Mouse (Mus musculus) CH12.LX (cell line): ENCODE results near the gene Vps4a. TPM values are rescaled to one million over a fixed set of nuclear protein-coding genes. Genes with fewer than 3 reads are reported as not detected.

Experiments used
- DNase-seq: peaks from one replicate; pipeline ENCODE4 v3.0.0-alpha.2; 2013; ENCODE audit errors: extremely low read depth
- H3K27ac ChIP-seq: 2 replicates; pipeline ENCODE4 v1.5.1; 2012; ENCODE audit warnings: low read depth, mild to moderate bottlenecking, control low read depth, moderate library complexity; ENCODE audit not compliant: insufficient read depth
- H3K27me3 ChIP-seq: replicated peaks from 2 replicates; pipeline ENCODE3; 2012; ENCODE audit warnings: inconsistent platforms
- H3K36me3 ChIP-seq, 2 experiments: replicated peaks in 1 of 2; 2 replicates each; pipeline versions ENCODE3 to v1.6.1; 2012; ENCODE audit warnings: inconsistent platforms in 1 of 2, low read length in 1 of 2, mild to moderate bottlenecking in 1 of 2, mixed read lengths in 1 of 2, moderate library complexity in 1 of 2; ENCODE audit not compliant: control insufficient read depth in 1 of 2, insufficient read depth in 1 of 2
- H3K4me1 ChIP-seq, 2 experiments: 2 replicates each; pipeline ENCODE4 v1.6.1; 2012; ENCODE audit warnings: inconsistent platforms in 1 of 2, moderate library complexity in 1 of 2; ENCODE audit not compliant: insufficient read depth in 2 of 2, control insufficient read depth in 1 of 2
- H3K4me2 ChIP-seq: 2 replicates; pipeline ENCODE4 v1.6.1; 2012; ENCODE audit warnings: low read depth, mild to moderate bottlenecking, control low read depth; ENCODE audit not compliant: poor library complexity, insufficient read depth, severe bottlenecking
- H3K4me3 ChIP-seq, 3 experiments: fragments of 150-350 bp in 1 of 3; sonication (generic) in 1 of 3; replicated peaks in 1 of 3; 2 replicates each; pipeline versions ENCODE3 to v1.5.1; 2011 to 2012; ENCODE audit warnings: low read depth in 2 of 3, low read length in 2 of 3, mild to moderate bottlenecking in 2 of 3, moderate library complexity in 2 of 3, control low read depth in 1 of 3, improper control_type of control experiment in 1 of 3, inconsistent platforms in 1 of 3, mixed read lengths in 1 of 3; ENCODE audit not compliant: poor library complexity in 1 of 3
- H3K79me2 ChIP-seq: replicated peaks from 2 replicates; pipeline ENCODE4 v1.6.1; 2012; ENCODE audit warnings: mild to moderate bottlenecking, moderate library complexity; ENCODE audit not compliant: control insufficient read depth, poor library complexity, insufficient read depth, severe bottlenecking; ENCODE audit errors: extremely low read depth
- H3K9ac ChIP-seq: 2 replicates; pipeline ENCODE4 v1.6.1; 2012; ENCODE audit warnings: low read depth, mild to moderate bottlenecking, control low read depth, moderate library complexity; ENCODE audit not compliant: insufficient read depth
- H3K9me3 ChIP-seq: replicated peaks from 2 replicates; pipeline ENCODE3; 2012; ENCODE audit warnings: low read length, inconsistent platforms, mixed read lengths
- BHLHE40 ChIP-seq: IDR thresholded peaks from 2 replicates; pipeline ENCODE4 v1.6.1; 2011; ENCODE audit warnings: mild to moderate bottlenecking, low read depth, low read length, improper control_type of control experiment
- CHD1 ChIP-seq: IDR thresholded peaks from 2 replicates; pipeline ENCODE4 v1.6.1; 2012; ENCODE audit warnings: low read depth, low read length, improper control_type of control experiment, inconsistent platforms
- E2F4 ChIP-seq: IDR thresholded peaks from 2 replicates; pipeline ENCODE4 v1.6.1; 2011; ENCODE audit warnings: low read depth, low read length, improper control_type of control experiment; ENCODE audit not compliant: insufficient replicate concordance
- ELF1 ChIP-seq: IDR thresholded peaks from 2 replicates; pipeline ENCODE4 v1.6.1; 2014; ENCODE audit warnings: low read depth, mild to moderate bottlenecking, inconsistent platforms, low read length, improper control_type of control experiment
- EP300 ChIP-seq: IDR thresholded peaks from 2 replicates; pipeline ENCODE4 v1.6.1; 2011; ENCODE audit warnings: low read length, improper control_type of control experiment
- ETS1 ChIP-seq: conservative IDR thresholded peaks from 2 replicates; pipeline ENCODE4 v1.6.1; 2012; ENCODE audit warnings: low read depth, mild to moderate bottlenecking, inconsistent platforms, low read length, improper control_type of control experiment, moderate library complexity
- GABPA ChIP-seq: IDR thresholded peaks from 2 replicates; pipeline ENCODE4 v1.6.1; 2012; ENCODE audit warnings: low read depth, low read length, improper control_type of control experiment, inconsistent platforms; ENCODE audit not compliant: insufficient replicate concordance
- HCFC1 ChIP-seq: IDR thresholded peaks from 2 replicates; pipeline ENCODE4 v1.6.1; 2012; ENCODE audit warnings: low read depth, mild to moderate bottlenecking, inconsistent platforms, low read length, improper control_type of control experiment
- IRF4 ChIP-seq: IDR thresholded peaks from 2 replicates; pipeline ENCODE4 v1.6.1; 2014; ENCODE audit warnings: low read depth, mild to moderate bottlenecking, inconsistent platforms, low read length, improper control_type of control experiment
- JUN ChIP-seq: IDR thresholded peaks from 2 replicates; pipeline ENCODE4 v1.6.1; 2011; ENCODE audit warnings: low read depth, mild to moderate bottlenecking, low read length, improper control_type of control experiment, moderate library complexity; ENCODE audit not compliant: insufficient read depth
- JUND ChIP-seq: conservative IDR thresholded peaks from 2 replicates; pipeline ENCODE4 v1.6.1; 2011; ENCODE audit warnings: low read depth, low read length, improper control_type of control experiment
- KAT2A ChIP-seq: IDR thresholded peaks from 2 replicates; pipeline ENCODE4 v1.6.1; 2012; ENCODE audit warnings: low read length, improper control_type of control experiment, inconsistent platforms; ENCODE audit not compliant: insufficient replicate concordance
- MAFK ChIP-seq: IDR thresholded peaks from 2 replicates; pipeline ENCODE4 v1.6.1; 2011; ENCODE audit warnings: low read length, improper control_type of control experiment; ENCODE audit not compliant: insufficient replicate concordance
- MAX ChIP-seq: IDR thresholded peaks from 2 replicates; pipeline ENCODE4 v1.6.1; 2011; ENCODE audit warnings: low read length, improper control_type of control experiment
- MEF2A ChIP-seq: IDR thresholded peaks from 2 replicates; pipeline ENCODE4 v1.6.1; 2014; ENCODE audit warnings: low read depth, mild to moderate bottlenecking, inconsistent platforms, low read length, improper control_type of control experiment, borderline replicate concordance
- MXI1 ChIP-seq: IDR thresholded peaks from 2 replicates; pipeline ENCODE4 v1.6.1; 2011; ENCODE audit warnings: mild to moderate bottlenecking, low read depth, low read length, improper control_type of control experiment
- MYC ChIP-seq: IDR thresholded peaks from 2 replicates; pipeline ENCODE4 v1.6.1; 2011; ENCODE audit warnings: low read depth, mild to moderate bottlenecking, improper control_type of control experiment, low read length
- NRF1 ChIP-seq: IDR thresholded peaks from 2 replicates; pipeline ENCODE4 v1.6.1; 2014; ENCODE audit warnings: low read depth, mild to moderate bottlenecking, inconsistent platforms, low read length, improper control_type of control experiment, moderate library complexity
- POLR2A ChIP-seq: IDR thresholded peaks from 2 replicates; pipeline ENCODE4 v1.6.1; 2011; ENCODE audit warnings: low read depth, mild to moderate bottlenecking, improper control_type of control experiment, low read length
- POLR2AphosphoS2 ChIP-seq: IDR thresholded peaks from 2 replicates; pipeline ENCODE4 v1.6.1; 2011; ENCODE audit warnings: low read depth, low read length, improper control_type of control experiment
- RAD21 ChIP-seq: IDR thresholded peaks from 2 replicates; pipeline ENCODE4 v1.6.1; 2011; ENCODE audit warnings: low read depth, mild to moderate bottlenecking, low read length, improper control_type of control experiment, moderate library complexity
- RCOR1 ChIP-seq: conservative IDR thresholded peaks from 2 replicates; pipeline ENCODE4 v1.6.1; 2012; ENCODE audit warnings: low read depth, mild to moderate bottlenecking, inconsistent platforms, low read length, improper control_type of control experiment
- SMC3 ChIP-seq: IDR thresholded peaks from 2 replicates; pipeline ENCODE4 v1.6.1; 2011; ENCODE audit warnings: low read depth, low read length, improper control_type of control experiment
- TBP ChIP-seq: conservative IDR thresholded peaks from 2 replicates; pipeline ENCODE4 v1.6.1; 2011; ENCODE audit warnings: low read depth, low read length, improper control_type of control experiment
- TCF12 ChIP-seq: IDR thresholded peaks from 2 replicates; pipeline ENCODE4 v1.6.1; 2014; ENCODE audit warnings: low read depth, mild to moderate bottlenecking, inconsistent platforms, low read length, improper control_type of control experiment
- UBTF ChIP-seq: IDR thresholded peaks from 2 replicates; pipeline ENCODE4 v1.6.1; 2012; ENCODE audit warnings: low read depth, mild to moderate bottlenecking, inconsistent platforms, low read length, improper control_type of control experiment, moderate library complexity
- USF1 ChIP-seq: IDR thresholded peaks from 2 replicates; pipeline ENCODE4 v1.6.1; 2014; ENCODE audit warnings: low read depth, mild to moderate bottlenecking, inconsistent platforms, low read length, improper control_type of control experiment
- USF2 ChIP-seq: conservative IDR thresholded peaks from 2 replicates; pipeline ENCODE4 v1.6.1; 2011; ENCODE audit warnings: low read depth, low read length, improper control_type of control experiment
- ZC3H11A ChIP-seq: IDR thresholded peaks from 2 replicates; pipeline ENCODE4 v1.6.1; 2012; ENCODE audit warnings: low read depth, mild to moderate bottlenecking, inconsistent platforms, low read length, improper control_type of control experiment
- ZKSCAN1 ChIP-seq: IDR thresholded peaks from 2 replicates; pipeline ENCODE4 v1.6.1; 2012; ENCODE audit warnings: low read depth, inconsistent platforms, low read length, improper control_type of control experiment, borderline replicate concordance
- ZMIZ1 ChIP-seq: IDR thresholded peaks from 2 replicates; pipeline ENCODE4 v1.6.1; 2012; ENCODE audit warnings: low read depth, mild to moderate bottlenecking, inconsistent platforms, low read length, improper control_type of control experiment
- ZNF384 ChIP-seq: IDR thresholded peaks from 2 replicates; pipeline ENCODE4 v1.6.1; 2012; ENCODE audit warnings: low read depth, low read length, improper control_type of control experiment, inconsistent platforms
- dilution Hi-C: fragments of 300-500 bp; cut with MboI; formaldehyde crosslinking; loops from 2 replicates; pipeline ENCODE4 v1.14.3; 2020; ENCODE audit warnings: low sequenced_read_pairs; ENCODE audit not compliant: extremely low pct_unique_long_range_greater_than_20kb, extremely low pct_ligation_motif_present
- in situ Hi-C: fragments of 300-500 bp; cut with MboI; formaldehyde crosslinking; loops from 3 replicates; pipeline ENCODE4 v1.14.3; 2019; ENCODE audit warnings: low sequenced_read_pairs, low pct_ligation_motif_present, low pct_unique_long_range_greater_than_20kb, mixed read lengths
- polyA plus RNA-seq: library from polyadenylated mRNA; unstranded; fragments of >175 nt; gene quantifications from 2 replicates; pipeline ENCODE4 v1.2.1, GENCODE M21; 2012; ENCODE audit warnings: low read depth; ENCODE audit not compliant: insufficient read length
- total RNA-seq, 2 experiments: library from RNA; depleted of rRNA; stranded (reverse); fragments of 300-350 nt in 1 of 2; fragments of >200 nt in 1 of 2; gene quantifications; 2 replicates each; pipeline ENCODE4 v1.2.3; 2012 to 2014

Gene Vps4a
- total and polyA plus RNA-seq, 3 experiments = 26.9 to 31.4 (median 27.1) TPM

DNA sequence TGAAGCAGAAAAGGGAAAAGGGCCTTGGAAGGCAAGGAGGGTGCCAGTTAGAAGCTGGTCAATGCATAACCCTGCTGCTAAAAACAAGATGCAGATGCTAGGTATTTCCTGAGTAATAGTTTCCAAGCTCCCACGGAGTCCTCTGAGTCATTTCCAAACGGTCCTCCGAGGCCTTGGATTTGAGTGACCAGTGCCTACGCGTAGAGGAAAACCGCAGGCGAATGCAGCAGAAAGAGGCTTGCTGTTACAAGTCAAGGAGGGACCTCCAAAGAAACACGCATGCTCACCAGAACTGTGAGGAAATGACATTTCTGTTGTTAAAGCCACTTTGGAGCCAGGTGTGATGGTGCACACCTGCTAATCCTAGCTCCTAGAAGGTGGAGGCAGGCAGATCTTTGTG lies 7.5 kb upstream of the Vps4a start:
- Histone ChIP-seq H3K4me3 (no peak overlapping the region), H3K27me3 (peaks cover 5% of the 10 kb centered on the region), H3K4me2 (no peak overlapping the region), H3K9ac (no peak overlapping the region), H3K9me3 (no peaks in the 10 kb centered on the region), H3K27ac (no peak overlapping the region), H3K79me2 (no peaks in the 10 kb centered on the region), H3K4me1 (peaks cover 7 to 8% of the 10 kb centered on the region in 2 experiments), H3K36me3 (no peaks in the 10 kb centered on the region)
- in situ Hi-C loops (no loop called here), dilution Hi-C loops (no loop called here)
- TF ChIP-seq MAFK (no peak), MEF2A (no peak), ELF1 (no peak), MXI1 (no peak), UBTF (no peak), E2F4 (no peak), RCOR1 (no peak), NRF1 (peak; percentile 57; the same call in 1 of the 2 replicates), JUN (peak; percentile 38; the same call in 1 of the 2 replicates), RAD21 (no peak), ZNF384 (no peak), HCFC1 (no peak), EP300 (no peak), TCF12 (no peak), USF2 (no peak), ZC3H11A (no peak), ZKSCAN1 (no peak), CHD1 (no peak), MAX (no peak), TBP (no peak), BHLHE40 (no peak), KAT2A (no peak), ZMIZ1 (no peak), IRF4 (peak; percentile 68; the same call in 1 of the 2 replicates), MYC (no peak), JUND (peak; percentile 46; the same call in 1 of the 2 replicates), GABPA (no peak), SMC3 (no peak), ETS1 (peak; percentile 21; the same call in 1 of the 2 replicates), POLR2A (no peak), POLR2AphosphoS2 (no peak), USF1 (no peak)
- no peak for DNase-seq
